In genomic region chr3:97215526-97215925, GRCm38 (mm10) we compare ENCODE assay signal across 23 mouse cellular contexts. TPM values are rescaled to one million over a fixed set of nuclear protein-coding genes. Genes with fewer than 3 reads are reported as not detected.
DNase-seq lines count a peak whose midpoint lies in the region; ATAC-seq lines count a peak whose summit lies in the region.
"Had no signal": no experiment of that assay in that cellular context is flagged by ENCODE, and none has a peak within 500 bp of the region (broad histone marks: within the 10 kb centered on the region; RNA-seq: fewer than 3 reads in every experiment).

No protein-coding gene starts in this region.

- 39% methylated on average over 3 of the region's 3 CpGs for WGBS in kidney, embryonic 14.5 days
- WGBS in lung, embryonic 16.5 days, result 28% methylated on average over 3 of the region's 3 CpGs
- WGBS in midbrain, embryonic 11.5 days, result 71% methylated on average over 3 of the region's 3 CpGs

- H3K9ac ChIP-seq in kidney, embryonic 14.5 days (ENCODE audit: low read depth, low read length), result no peak overlapping the region
- H3K9ac ChIP-seq in lung, embryonic 16.5 days (ENCODE audit: low read length), result no peak overlapping the region
- no peak overlapping the region for H3K9ac ChIP-seq in midbrain, embryonic 11.5 days (ENCODE audit: low read length)
- H3K9ac ChIP-seq: embryonic facial prominence, embryonic 13.5 days; embryonic facial prominence, embryonic 15.5 days; forebrain, embryonic 13.5 days had no signal

- H3K4me1 ChIP-seq in kidney, embryonic 14.5 days (ENCODE audit: control insufficient read depth, insufficient read depth, low read length), result 0 out of 2 replicates have a peak, but pooled peaks cover 4% of the 10 kb centered on the region
- no peaks in the 10 kb centered on the region; the same call in 1 of the 2 replicates for H3K4me1 ChIP-seq in lung, embryonic 16.5 days (replicated peaks; ENCODE audit: control insufficient read depth, insufficient read depth, low read length)
- H3K4me1 ChIP-seq in midbrain, embryonic 11.5 days (ENCODE audit: control insufficient read depth, insufficient read depth, low read length), result no peaks in the 10 kb centered on the region
- H3K4me1 ChIP-seq: forebrain, embryonic 10.5 days had no signal

- peaks cover 84% of the 10 kb centered on the region for H3K36me3 ChIP-seq in kidney, embryonic 14.5 days (ENCODE audit: control insufficient read depth, insufficient read depth, low read length)
- H3K36me3 ChIP-seq in lung, embryonic 16.5 days (ENCODE audit: control insufficient read depth, insufficient read depth, low read length), result peaks cover 40% of the 10 kb centered on the region
- peaks cover 47% of the 10 kb centered on the region for H3K36me3 ChIP-seq in midbrain, embryonic 11.5 days (ENCODE audit: control insufficient read depth, insufficient read depth, low read length)

- H3K27ac ChIP-seq in kidney, embryonic 14.5 days (ENCODE audit: low read depth, low read length), result no peak overlapping the region
- H3K27ac ChIP-seq in lung, embryonic 16.5 days (ENCODE audit: low read length), result no peak overlapping the region
- H3K27ac ChIP-seq in midbrain, embryonic 11.5 days (ENCODE audit: low read depth, low read length), result no peak overlapping the region
- H3K27ac ChIP-seq: embryonic facial prominence, embryonic 13.5 days; embryonic facial prominence, embryonic 15.5 days; forebrain, embryonic 10.5 days had no signal

- no peak for DNase-seq in kidney, adult 18-20 months
- DNase-seq in lung, postnatal 14 days, result no peak
- peak; percentile 12 for DNase-seq in lung, postnatal 25 days (ENCODE audit: low spot score)
- DNase-seq in lung, adult 18-20 months, result no peak
- no peak for DNase-seq in midbrain, embryonic 11.5 days (ENCODE audit: low spot score, missing footprints)
- DNase-seq: adrenal gland, adult 2 months; adrenal gland, postnatal 10 days; adrenal gland, postnatal 25 days; cerebellum, adult 11 months; cerebellum, adult 18-20 months; cerebellum, adult 8-10 months; cerebellum, adult 9-11 months; cerebellum, postnatal 14 days; cerebellum, postnatal 36 days; embryo, embryonic 11 days had no signal

- no peak overlapping the region for H3K4me2 ChIP-seq in kidney, embryonic 14.5 days (replicated peaks; ENCODE audit: low read depth, low read length)
- no peak overlapping the region for H3K4me2 ChIP-seq in lung, embryonic 16.5 days (ENCODE audit: low read depth, low read length)
- no peak overlapping the region for H3K4me2 ChIP-seq in midbrain, embryonic 11.5 days
- H3K4me2 ChIP-seq: embryonic facial prominence, embryonic 13.5 days; embryonic facial prominence, embryonic 15.5 days; forebrain, embryonic 13.5 days had no signal

- ATAC-seq in kidney, embryonic 14.5 days (ENCODE audit: low FRiP score, low TSS enrichment), result 0 out of 2 replicates have a peak, but pooled peaks have one; percentile 28
- peak; percentile 23; the same call in 1 of the 2 replicates for ATAC-seq in lung, embryonic 16.5 days (ENCODE audit: low read depth)
- ATAC-seq in midbrain, embryonic 11.5 days (ENCODE audit: low FRiP score), result no peak
- ATAC-seq: forebrain, embryonic 13.5 days; forebrain, embryonic 16.5 days had no signal

- H3K4me3 ChIP-seq in kidney, embryonic 14.5 days (ENCODE audit: low read length), result no peak overlapping the region
- no peak overlapping the region for H3K4me3 ChIP-seq in lung, embryonic 16.5 days (ENCODE audit: low read length)
- no peak overlapping the region for H3K4me3 ChIP-seq in midbrain, embryonic 11.5 days (ENCODE audit: low read depth, low read length)
- H3K4me3 ChIP-seq: embryonic facial prominence, embryonic 13.5 days; embryonic facial prominence, embryonic 15.5 days; erythroblast, embryonic 14.5 days; forebrain, embryonic 10.5 days; forebrain, embryonic 13.5 days had no signal

- H3K9me3 ChIP-seq in kidney, embryonic 14.5 days (ENCODE audit: control insufficient read depth, low read length), result no peaks in the 10 kb centered on the region
- H3K9me3 ChIP-seq in lung, embryonic 16.5 days (ENCODE audit: control insufficient read depth, low read length), result no peaks in the 10 kb centered on the region
- H3K9me3 ChIP-seq in midbrain, embryonic 11.5 days (ENCODE audit: control insufficient read depth, low read length), result no peaks in the 10 kb centered on the region
- H3K9me3 ChIP-seq: embryonic facial prominence, embryonic 13.5 days; embryonic facial prominence, embryonic 15.5 days; forebrain, embryonic 10.5 days; forebrain, embryonic 13.5 days had no signal

- no peaks in the 10 kb centered on the region for H3K27me3 ChIP-seq in kidney, embryonic 14.5 days (ENCODE audit: control insufficient read depth, insufficient read depth, low read length)
- H3K27me3 ChIP-seq in lung, embryonic 16.5 days (ENCODE audit: control insufficient read depth, insufficient read depth, low read depth, low read length), result no peaks in the 10 kb centered on the region
- no peaks in the 10 kb centered on the region for H3K27me3 ChIP-seq in midbrain, embryonic 11.5 days (ENCODE audit: control insufficient read depth, insufficient read depth, low read length)
- H3K27me3 ChIP-seq: embryonic facial prominence, embryonic 13.5 days; embryonic facial prominence, embryonic 15.5 days; forebrain, embryonic 13.5 days had no signal

RNA-seq across cellular contexts. Expression of gene Acp6, which starts 56.9 kb away (rescaled TPM):
- polyA plus RNA-seq in kidney, embryonic 14.5 days (2014; fragmentation: Nextera tagmentation; extraction: Ambion mirVana), result 33.1 and 42.1 TPM in 2 replicates
- 52.3 and 54.9 TPM in 2 replicates for polyA plus RNA-seq in lung, embryonic 16.5 days (2015; fragmentation: Nextera tagmentation; extraction: Ambion mirVana)
- polyA plus RNA-seq in midbrain, embryonic 11.5 days (2014; fragmentation: Nextera tagmentation; extraction: Ambion mirVana), result 25.1 and 27.7 TPM in 2 replicates
